Mouse (Mus musculus): ENCODE results near the gene Lrp10.

Lrp10 gene

DNA sequence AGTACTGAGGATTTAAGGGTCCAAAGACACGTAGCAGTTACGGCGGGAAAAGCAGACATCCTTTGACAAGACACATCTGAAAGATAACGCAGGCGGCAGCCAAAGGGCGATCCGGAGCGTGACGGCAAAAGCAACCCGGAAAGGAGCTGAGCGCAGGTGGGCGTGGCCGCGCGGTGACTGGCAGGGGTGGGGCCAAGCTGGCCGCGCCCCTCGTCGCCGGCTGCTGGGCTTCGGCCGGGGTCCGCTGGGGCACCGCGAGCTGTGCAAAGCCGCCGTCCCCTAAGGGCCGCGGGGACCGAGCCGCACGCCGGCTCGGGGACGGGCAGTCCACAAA lies at the start of gene Lrp10:
Lrp10 (plus strand) TSS at position 179 of the 334 bp plus-strand sequence.
- peak; percentile 86 to 89 for DNase-seq

GRCm38 (mm10) chr14:54415241-54416020 lies 48.5 kb upstream of the Lrp10 start:
- no peak for DNase-seq

- DNase-seq, result no peak
These were observed 47.6 kb upstream of the Lrp10 start for GRCm38 (mm10) chr14:54416229-54416775.

DNA sequence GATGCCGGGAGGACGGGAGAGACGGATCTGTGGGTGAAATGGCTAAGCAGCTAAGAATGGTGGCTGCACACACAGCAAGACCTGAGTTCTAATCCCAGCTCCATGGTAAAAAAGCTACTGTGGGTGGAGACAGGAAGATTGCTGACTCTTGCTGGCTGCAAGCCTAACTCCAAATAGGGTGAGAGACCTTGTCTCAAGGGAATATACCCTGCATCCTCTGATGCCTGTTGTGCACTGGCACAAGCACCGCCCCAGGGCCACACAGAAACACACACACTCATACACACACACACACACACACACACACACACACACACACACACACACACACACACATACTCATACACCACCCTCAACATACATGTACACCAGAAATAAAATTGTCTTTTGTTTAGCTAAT lies 47.1 kb upstream of the Lrp10 start:
- DNase-seq, result no peak

GRCm38 (mm10) chr14:54417623-54418081 lies 46.3 kb upstream of the Lrp10 start, which contains the start of gene Slc7a7:
Gene Slc7a7 (minus strand): TSS chr14:54417780.
- DNase-seq, result no peak

GRCm38 (mm10) chr14:54421014-54421413 lies 42.9 kb upstream of the Lrp10 start:
- DNase-seq, result no peak

- no peak for DNase-seq
These were observed 40.5 kb upstream of the Lrp10 start for GRCm38 (mm10) chr14:54423406-54423805.

DNA sequence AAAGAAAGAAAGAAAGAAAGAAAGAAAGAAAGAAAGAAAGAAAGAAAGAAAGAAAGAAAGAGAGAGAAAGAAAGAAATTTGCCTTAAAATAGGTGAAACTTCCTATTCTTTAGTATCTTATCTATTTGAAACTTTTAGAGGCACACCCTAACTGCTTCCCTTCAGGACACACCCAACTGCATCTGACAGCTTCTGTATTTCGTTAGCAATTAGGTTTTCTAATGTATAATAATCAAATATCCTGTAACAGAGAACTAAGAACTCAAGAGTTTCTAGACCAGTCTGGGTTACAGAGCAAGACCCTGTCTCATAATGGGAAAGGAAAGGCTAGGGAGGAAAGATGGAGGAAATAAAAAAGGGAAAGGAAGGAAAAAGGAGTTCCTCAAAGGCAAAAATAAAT lies 39.3 kb upstream of the Lrp10 start:
- DNase-seq, result no peak

DNA sequence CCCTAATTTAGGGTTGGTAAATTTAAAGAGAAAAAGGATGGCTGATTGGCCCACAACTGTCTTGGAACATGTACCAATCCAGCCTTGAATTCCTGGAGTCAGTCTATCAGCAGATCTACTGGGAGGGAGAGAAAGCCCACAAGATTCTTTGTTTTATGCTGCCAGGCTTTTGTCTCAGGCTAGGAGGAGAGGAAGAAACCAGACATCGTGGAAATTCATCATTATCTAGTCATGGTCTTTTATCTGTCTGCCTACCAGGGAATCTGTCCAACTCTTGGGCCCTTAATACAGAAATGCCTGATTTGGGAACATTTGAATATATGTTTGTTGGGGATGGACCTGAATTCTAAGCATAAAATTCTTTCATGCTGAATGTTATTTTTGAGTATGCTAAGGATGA lies 38.4 kb upstream of the Lrp10 start:
- no peak for DNase-seq

GRCm38 (mm10) chr14:54426003-54426688 lies 37.8 kb upstream of the Lrp10 start:
- no peak for DNase-seq

GRCm38 (mm10) chr14:54426689-54427398 lies 37.1 kb upstream of the Lrp10 start, which contains the start of gene Mrpl52:
Gene Mrpl52 (plus strand): TSS chr14:54426909.
- DNase-seq, result peak; percentile 80 to 84

DNA sequence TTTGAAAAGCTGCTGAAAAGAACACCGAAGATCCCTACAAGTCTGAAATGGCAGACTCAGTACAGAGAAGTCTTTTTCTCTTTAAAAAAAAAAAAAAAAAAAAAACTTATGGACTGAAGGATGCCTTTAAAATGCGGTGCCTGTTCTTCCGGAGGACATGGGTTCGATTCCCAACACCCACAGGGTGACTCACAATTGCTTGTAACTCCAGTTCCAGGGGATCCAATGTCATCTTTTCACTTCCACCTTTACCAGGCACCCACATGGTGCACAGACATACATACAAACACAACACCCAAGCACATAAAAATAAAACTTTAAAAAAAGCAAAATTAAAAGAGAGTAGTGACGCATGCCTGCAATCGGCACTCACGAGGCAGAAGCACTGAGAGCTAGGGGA lies 36.2 kb upstream of the Lrp10 start:
- DNase-seq, result no peak

GRCm38 (mm10) chr14:54428421-54428820 lies 35.5 kb upstream of the Lrp10 start:
- DNase-seq, result no peak

DNA sequence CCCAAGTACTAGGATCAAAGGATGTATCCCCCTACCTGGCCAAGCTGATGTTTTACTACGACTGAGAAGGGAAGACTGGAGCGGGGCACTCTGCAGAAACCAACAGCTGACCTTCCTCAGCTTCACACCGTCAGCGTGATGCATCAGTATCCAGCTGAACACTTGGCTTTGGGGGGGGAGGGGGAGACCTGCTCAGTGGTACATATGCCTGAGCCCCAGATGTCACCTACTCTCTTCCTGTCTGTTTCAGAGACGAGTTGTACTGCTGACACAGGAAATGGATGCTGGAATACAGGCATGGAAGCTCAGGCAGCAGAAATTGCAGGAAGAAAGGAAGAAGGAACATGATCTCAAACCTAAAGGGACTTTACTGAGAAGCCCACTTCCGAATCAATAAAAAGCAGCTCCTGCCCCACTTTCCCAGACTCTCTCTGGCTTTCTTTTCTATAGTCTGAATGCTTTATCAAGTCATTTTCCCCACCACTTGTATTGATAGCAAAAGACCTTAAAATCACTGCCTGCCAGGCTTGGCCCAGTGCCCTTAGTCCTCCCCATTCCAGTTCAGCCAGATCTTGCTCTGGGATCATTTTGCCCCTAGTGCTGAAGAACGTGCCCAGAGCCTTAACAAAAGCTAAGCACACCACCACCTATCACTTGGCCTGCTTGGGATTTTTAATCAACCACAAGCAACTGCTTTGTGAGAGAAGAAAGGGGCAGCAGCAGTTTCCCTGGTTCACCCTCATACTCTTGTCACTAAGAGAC lies 34.4 kb upstream of the Lrp10 start:
- DNase-seq, result no peak

GRCm38 (mm10) chr14:54430406-54431145 lies 33.4 kb upstream of the Lrp10 start:
- no peak for DNase-seq

DNA sequence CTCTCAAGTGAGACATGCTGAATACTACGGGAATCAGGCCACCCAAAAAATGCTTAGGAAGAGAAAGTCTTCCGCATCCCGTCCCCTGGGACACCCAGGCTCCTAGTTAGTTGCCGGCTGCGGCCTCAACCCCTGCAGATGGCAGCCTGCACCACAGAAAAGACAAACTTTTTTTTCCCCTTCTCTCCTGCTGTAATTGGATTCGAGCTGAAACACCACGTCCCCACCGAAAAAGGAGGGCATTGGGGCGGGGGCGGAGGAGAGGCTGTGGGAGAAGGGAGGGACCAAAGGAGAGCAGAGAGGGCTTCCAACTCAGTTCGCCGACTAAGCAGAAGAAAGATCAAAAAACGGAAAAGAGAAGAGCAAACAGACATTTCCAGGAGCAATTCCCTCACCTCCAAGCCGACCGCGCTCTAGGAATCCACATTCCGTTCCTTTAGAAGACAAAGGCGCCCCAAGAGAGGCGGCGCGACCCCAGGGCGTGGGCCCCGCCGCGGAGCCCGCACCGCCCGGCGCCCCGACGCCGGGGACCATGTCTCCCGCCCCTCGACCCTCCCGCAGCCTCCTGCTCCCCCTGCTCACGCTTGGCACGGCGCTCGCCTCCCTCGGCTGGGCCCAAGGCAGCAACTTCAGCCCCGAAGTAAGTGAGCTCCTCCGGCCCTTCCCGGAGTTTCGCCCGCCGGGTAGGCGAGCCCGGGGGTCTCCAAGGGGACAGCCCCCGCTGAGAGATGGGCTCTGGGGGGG lies 32.4 kb upstream of the Lrp10 start, which contains the start of gene Mmp14:
Mmp14 (plus strand) TSS at position 279 of the 744 bp plus-strand sequence.
- DNase-seq, result no peak

DNA sequence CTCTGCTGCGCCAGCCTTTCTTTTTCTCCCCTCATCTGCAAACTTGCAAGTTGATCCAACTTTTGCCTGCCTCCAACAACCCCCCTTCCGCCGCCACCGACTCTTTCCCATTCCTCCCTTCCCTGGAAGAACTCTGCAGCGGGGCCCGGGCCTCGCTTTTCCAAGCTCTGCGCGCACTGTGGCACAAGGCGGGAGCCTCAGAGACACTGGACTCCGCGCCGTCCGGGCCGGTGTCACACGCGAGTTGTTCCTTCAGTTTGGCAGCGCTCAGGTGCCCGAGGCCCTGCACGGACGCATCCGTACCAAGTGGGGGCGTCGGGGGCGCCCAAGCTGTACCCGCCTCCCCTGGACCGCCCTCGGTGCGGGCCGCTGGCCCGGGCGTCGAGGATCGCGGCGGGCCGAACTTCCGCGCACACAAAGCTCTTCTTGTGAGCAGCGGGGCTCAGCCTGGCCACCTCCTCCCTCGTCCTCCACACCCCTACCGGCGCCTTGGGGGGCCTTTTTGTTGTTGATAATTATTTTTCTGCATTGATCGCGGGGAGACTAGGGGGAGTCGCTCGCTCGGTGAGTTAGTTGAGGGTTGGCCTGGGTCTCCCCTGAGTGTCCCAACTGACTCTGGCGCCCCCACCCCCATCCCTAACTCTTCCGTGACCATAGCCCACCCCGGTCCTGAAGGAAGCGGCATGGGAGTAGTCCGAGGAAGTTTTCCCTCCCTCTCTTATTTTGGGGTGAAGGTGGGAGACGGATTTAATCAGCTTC lies 31.7 kb upstream of the Lrp10 start:
- no peak for DNase-seq

DNA sequence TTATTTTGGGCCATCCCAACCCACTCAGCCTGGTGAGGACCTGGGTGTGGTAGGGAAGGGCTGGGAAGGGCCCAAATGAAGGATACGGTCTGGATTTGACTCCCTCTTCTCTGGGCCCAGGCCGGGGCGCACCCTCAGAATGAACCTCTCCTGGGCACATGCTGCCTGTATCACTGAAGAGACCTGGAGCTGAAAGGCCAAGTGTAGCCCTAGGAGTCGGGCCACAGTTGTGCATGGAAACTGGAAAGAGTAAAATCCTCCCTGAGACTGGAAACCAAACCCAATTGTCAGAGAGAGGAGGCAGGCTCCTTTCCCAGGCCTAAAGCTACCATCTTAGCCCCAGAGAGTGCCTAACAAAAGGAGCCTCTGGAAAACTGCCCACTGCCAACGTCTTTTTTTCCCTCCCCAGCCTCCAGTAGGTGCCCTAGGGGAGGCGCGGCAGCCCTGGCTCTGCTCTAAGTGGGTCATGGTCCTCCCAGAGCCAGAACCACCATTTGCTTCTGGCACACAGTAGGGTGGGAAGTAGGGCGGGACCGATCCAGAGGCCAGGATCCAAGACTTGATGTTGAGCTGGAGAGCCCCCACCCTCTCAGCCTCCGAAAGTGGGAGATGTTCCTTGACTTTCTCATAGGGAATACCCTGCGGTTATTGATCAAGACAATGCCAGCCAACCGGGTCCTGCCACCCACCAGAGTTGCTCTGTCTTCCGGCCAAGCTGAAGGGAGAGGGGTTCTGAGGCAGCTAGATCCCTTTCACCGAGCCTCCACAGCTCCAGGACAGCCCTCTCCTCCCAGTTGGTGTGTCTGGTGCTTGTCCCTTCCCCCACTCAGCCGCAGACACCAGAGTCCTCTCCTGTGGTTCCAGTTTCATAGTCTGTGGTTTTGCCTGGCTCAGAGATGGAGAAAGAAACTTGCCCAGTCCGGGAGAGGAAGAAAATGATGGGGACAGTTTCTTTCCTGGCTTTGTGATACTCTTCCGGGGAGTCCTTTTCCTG lies 30.8 kb upstream of the Lrp10 start:
- no peak for DNase-seq
